Mouse (Mus musculus) embryonic facial prominence, embryonic 13.5 days (tissue): ENCODE results near the gene Ccdc62. TPM values are rescaled to one million over a fixed set of nuclear protein-coding genes. Genes with fewer than 3 reads are reported as not detected.

Source experiments
- ATAC-seq: fragments of 200-750 bp; cut with Nextera tagmentation; 2 replicates; pipeline ENCODE4 v1.8.0; 2017; ENCODE audit warnings: low read depth; ENCODE audit not compliant: insufficient number of reproducible peaks, insufficient read depth, low FRiP score, low TSS enrichment
- H3K27ac ChIP-seq: fragments of 300-500 bp; sonication (generic); 2 replicates; pipeline ENCODE4 v1.5.1; 2015; ENCODE audit warnings: moderate library complexity, mild to moderate bottlenecking, inconsistent platforms
- H3K27me3 ChIP-seq: fragments of 300-500 bp; sonication (generic); 2 replicates; pipeline ENCODE4 v1.6.1; 2015; ENCODE audit warnings: mild to moderate bottlenecking, inconsistent platforms
- H3K36me3 ChIP-seq: fragments of 300-500 bp; sonication (generic); 2 replicates; pipeline ENCODE4 v1.6.1; 2015; ENCODE audit warnings: mild to moderate bottlenecking, inconsistent platforms
- H3K4me1 ChIP-seq: fragments of 300-500 bp; sonication (generic); 2 replicates; pipeline ENCODE4 v1.6.1; 2015; ENCODE audit warnings: inconsistent platforms
- H3K4me2 ChIP-seq: fragments of 300-500 bp; sonication (generic); 2 replicates; pipeline ENCODE4 v1.6.1; 2015; ENCODE audit warnings: moderate library complexity, mild to moderate bottlenecking, inconsistent platforms
- H3K4me3 ChIP-seq: fragments of 300-500 bp; sonication (generic); 2 replicates; pipeline ENCODE4 v1.5.1; 2015; ENCODE audit warnings: mild to moderate bottlenecking, inconsistent platforms
- H3K9ac ChIP-seq: fragments of 300-500 bp; sonication (generic); 2 replicates; pipeline ENCODE4 v1.6.1; 2015; ENCODE audit warnings: mild to moderate bottlenecking, inconsistent platforms
- H3K9me3 ChIP-seq: fragments of 300-500 bp; sonication (generic); 2 replicates; pipeline ENCODE4 v1.6.1; 2016; ENCODE audit warnings: inconsistent platforms
- WGBS: fragments of 180-500 bp; shearing (Covaris S2); methylation state at CpG from one replicate; pipeline ENCODE4 v1.1.7; 2015; ENCODE audit warnings: mixed read lengths; 5-methylcytosine and 5-hydroxymethylcytosine counted together
- microRNA-seq: library from miRNA; unstranded; fragments of <30 nt; microRNA quantifications from one replicate; pipeline ENCODE4, GENCODE M21; 2016
- polyA plus RNA-seq: library from polyadenylated mRNA; unstranded; fragments of >200 nt; fragmentation: Nextera tagmentation; extraction: Ambion mirVana; gene quantifications from 2 replicates; pipeline ENCODE4 v1.2.1, GENCODE M21; 2015

Gene Ccdc62
- polyA plus RNA-seq, 1 experiment from 2014 or later: 8.6 TPM

DNA sequence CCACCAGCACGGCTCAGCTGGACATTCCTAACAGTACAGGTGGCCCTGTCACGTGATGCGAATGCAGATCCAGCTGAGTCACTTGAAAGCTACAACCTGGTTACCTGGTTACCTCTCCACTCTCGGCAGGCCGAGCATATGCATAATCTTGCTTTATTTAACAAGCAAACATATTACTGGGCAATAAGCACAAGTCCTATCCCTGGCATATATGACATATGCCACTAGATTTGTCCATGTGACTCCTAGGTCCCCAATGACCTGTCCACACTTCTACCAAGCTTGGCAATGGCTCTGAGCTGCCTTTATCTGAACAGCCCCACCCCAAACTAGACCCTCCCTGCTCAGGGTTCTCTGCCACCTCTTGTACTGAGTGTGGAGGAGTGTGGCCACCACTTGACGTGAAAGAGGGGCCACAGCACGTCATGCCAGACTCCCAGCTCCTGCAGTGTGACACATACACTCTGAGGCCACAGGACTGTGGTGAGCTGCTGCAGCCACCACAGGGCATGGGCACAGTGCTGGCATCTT is 85.9 kb downstream of the Ccdc62 start:
- H3K27me3 ChIP-seq: no peaks in the 10 kb centered on the region
- ATAC-seq: no peak
- H3K9ac ChIP-seq: no peak overlapping the region
- H3K4me3 ChIP-seq: no peak overlapping the region
- H3K4me1 ChIP-seq: peaks cover 62% of the 10 kb centered on the region
- 87% methylated on average over 7 of the region's 7 CpGs for WGBS
- H3K36me3 ChIP-seq: 0 out of 2 replicates have a peak, but pooled peaks cover 6% of the 10 kb centered on the region
- H3K9me3 ChIP-seq: no peaks in the 10 kb centered on the region
- no peak overlapping the region for H3K4me2 ChIP-seq
- no peak overlapping the region for H3K27ac ChIP-seq

- H3K27ac ChIP-seq: no peak overlapping the region
- H3K4me2 ChIP-seq: no peak overlapping the region
- H3K36me3 ChIP-seq: peaks cover 14% of the 10 kb centered on the region; the same call in 1 of the 2 replicates
- no peak overlapping the region for H3K9ac ChIP-seq
- peaks cover 46% of the 10 kb centered on the region for H3K4me1 ChIP-seq
- H3K27me3 ChIP-seq: no peaks in the 10 kb centered on the region
- H3K4me3 ChIP-seq: no peak overlapping the region
- no peak for ATAC-seq
- WGBS: 78% methylated on average over 9 of the region's 9 CpGs
- no peaks in the 10 kb centered on the region for H3K9me3 ChIP-seq
Observed at GRCm38 (mm10) chr5:124017941-124018340, 87.5 kb downstream of the Ccdc62 start.

- H3K4me3 ChIP-seq: no peak overlapping the region
- ATAC-seq: no peak
- H3K36me3 ChIP-seq: peaks cover 12% of the 10 kb centered on the region; the same call in 1 of the 2 replicates
- no peak overlapping the region for H3K4me2 ChIP-seq
- no peaks in the 10 kb centered on the region for H3K27me3 ChIP-seq
- H3K27ac ChIP-seq: no peak overlapping the region
- 91% methylated on average over 9 of the region's 9 CpGs for WGBS
- H3K4me1 ChIP-seq: peaks cover 44% of the 10 kb centered on the region
- H3K9ac ChIP-seq: no peak overlapping the region
- no peaks in the 10 kb centered on the region for H3K9me3 ChIP-seq
Observed at GRCm38 (mm10) chr5:124018651-124019050, 88.2 kb downstream of the Ccdc62 start.

Small RNA genes within 50 kb of the gene (microRNA-seq; reads per million reads assigned to microRNA genes)
- not detected for gene Mir7032

Other genes with a start within 250 kb of the Ccdc62 start
- 41.8 and 48.6 TPM in 2 replicates for gene Clip1, start 246.1 kb upstream of the Ccdc62 start, polyA plus RNA-seq
- gene Zcchc8, start 209.6 kb upstream of the Ccdc62 start, polyA plus RNA-seq: 94.1 and 96.2 TPM in 2 replicates
- 168 and 177 TPM in 2 replicates for gene Rsrc2, start 181.3 kb upstream of the Ccdc62 start, polyA plus RNA-seq
- gene Kntc1, start 181.0 kb upstream of the Ccdc62 start, polyA plus RNA-seq: 32.3 and 36.6 TPM in 2 replicates
- 0.26 and 0.59 TPM in 2 replicates for gene Hcar2, start 65.2 kb upstream of the Ccdc62 start, polyA plus RNA-seq
- gene Hcar1, start 50.7 kb upstream of the Ccdc62 start, polyA plus RNA-seq: 0.23 and 0.28 TPM in 2 replicates
- 167 and 174 TPM in 2 replicates for gene Denr, start 23.5 kb upstream of the Ccdc62 start, polyA plus RNA-seq
- gene Gm43518, start 3.3 kb upstream of the Ccdc62 start, polyA plus RNA-seq: 3.9 and 4.6 TPM in 2 replicates
- 9.6 and 12.3 TPM in 2 replicates for gene Hip1r, start 42.9 kb downstream of the Ccdc62 start, polyA plus RNA-seq
- 39.0 and 46.0 TPM in 2 replicates for gene Vps37b, start 101.6 kb downstream of the Ccdc62 start, polyA plus RNA-seq
- gene Abcb9, start 165.1 kb downstream of the Ccdc62 start, polyA plus RNA-seq: 1.5 and 2.4 TPM in 2 replicates
- 18.8 and 20.7 TPM in 2 replicates for gene Ogfod2, start 181.6 kb downstream of the Ccdc62 start, polyA plus RNA-seq
- 113 and 122 TPM in 2 replicates for gene Arl6ip4, start 185.4 kb downstream of the Ccdc62 start, polyA plus RNA-seq